Mouse (Mus musculus) WW6 (cell line): Measurements from ENCODE around the gene Hmgcl.
A peak's percentile ranks its signal among the peaks of the same experiment; 100 is the strongest.

ENCODE experiments used
- DNase-seq: peaks from one replicate; pipeline ENCODE4 v3.0.0-alpha.2; 2013; ENCODE audit warnings: low read depth, low spot score

Gene Hmgcl

GRCm38 (mm10) chr4:135985769-135986168 lies 39.5 kb downstream of the Hmgcl start:
- DNase-seq, result no peak

DNA sequence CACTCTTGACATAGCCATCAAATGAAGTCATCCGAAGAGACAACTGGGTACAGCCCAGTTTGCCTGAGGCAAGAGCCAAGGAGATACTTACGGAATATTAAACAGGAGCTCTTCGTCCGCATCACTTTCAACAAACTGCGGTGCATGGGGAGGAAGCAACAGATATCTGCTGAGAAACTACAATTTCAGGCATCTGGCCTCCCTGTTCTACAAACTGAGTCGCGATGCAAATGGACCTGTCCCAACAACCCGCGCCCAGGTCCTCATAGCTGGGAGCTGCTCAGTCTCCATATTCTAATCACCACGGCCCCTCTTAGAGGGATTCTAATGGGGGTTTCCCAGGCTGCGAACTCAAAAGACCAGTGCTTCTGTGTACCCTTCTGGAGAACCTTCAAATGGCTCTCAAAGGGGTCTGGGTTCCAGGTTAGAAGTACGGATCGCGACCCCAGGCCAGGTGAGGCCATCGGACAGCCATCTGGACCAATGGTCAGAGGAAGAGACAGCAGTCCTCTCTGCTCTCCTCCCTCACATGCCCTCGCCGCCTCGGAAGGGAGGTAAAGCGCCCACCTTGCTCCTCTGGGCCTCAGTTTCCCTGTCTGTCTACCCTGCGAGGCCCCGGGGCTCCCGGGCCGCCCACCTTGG lies 40.2 kb downstream of the Hmgcl start:
- no peak for DNase-seq

- DNase-seq, result peak; percentile 78
These were observed 40.9 kb downstream of the Hmgcl start, which contains the start of gene Pithd1 for GRCm38 (mm10) chr4:135986943-135987710. Pithd1 (minus strand) TSS chr4:135987264.

DNA sequence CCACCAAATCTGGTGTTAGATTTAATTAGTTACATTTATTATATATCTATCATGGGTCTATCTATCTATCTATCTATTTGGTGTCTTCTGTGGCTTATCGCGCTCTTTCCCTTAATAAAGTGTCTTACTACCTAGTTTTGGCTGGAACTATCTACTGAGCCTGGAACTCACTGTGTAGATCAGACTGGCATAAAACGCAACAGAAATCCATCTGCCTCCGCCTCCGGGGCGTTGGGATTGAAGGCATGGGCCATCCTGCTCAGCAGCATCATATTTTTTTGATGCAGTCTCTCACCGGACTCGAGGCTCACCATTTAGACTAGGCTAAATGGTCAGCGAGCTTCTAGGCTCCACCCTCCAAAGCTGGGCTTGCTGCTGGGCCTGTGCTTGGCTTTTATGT lies 41.5 kb downstream of the Hmgcl start:
- no peak for DNase-seq

- no peak for DNase-seq
These were observed 47.7 kb downstream of the Hmgcl start for GRCm38 (mm10) chr4:135993941-135994340.

GRCm38 (mm10) chr4:135995118-135995517 lies 48.9 kb downstream of the Hmgcl start:
- no peak for DNase-seq

GRCm38 (mm10) chr4:136004107-136004675 lies 57.9 kb downstream of the Hmgcl start:
- DNase-seq, result no peak

GRCm38 (mm10) chr4:136004921-136005320 lies 58.7 kb downstream of the Hmgcl start:
- DNase-seq, result no peak

DNA sequence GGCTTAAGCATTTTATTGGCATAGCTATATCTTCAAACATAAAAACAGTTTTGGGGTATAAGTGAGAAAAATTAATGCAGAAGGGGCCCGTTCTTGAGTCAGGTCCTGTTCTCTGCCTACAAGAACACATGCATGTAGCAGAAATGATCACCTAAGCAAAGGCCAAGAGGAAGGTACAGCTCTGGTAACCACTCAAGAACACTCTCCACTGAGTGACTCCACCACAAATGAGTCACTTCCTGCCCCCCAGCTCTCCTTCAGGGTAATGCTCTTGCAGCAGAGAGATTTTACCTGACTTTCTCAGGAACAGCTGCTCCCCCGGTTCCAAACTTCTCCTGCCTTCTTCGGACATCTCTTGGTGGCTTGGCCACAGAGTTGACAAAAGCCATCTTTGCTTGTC lies 60.6 kb downstream of the Hmgcl start:
- DNase-seq, result no peak

- DNase-seq, result no peak
These were observed 62.7 kb downstream of the Hmgcl start for GRCm38 (mm10) chr4:136008782-136009447.

DNA sequence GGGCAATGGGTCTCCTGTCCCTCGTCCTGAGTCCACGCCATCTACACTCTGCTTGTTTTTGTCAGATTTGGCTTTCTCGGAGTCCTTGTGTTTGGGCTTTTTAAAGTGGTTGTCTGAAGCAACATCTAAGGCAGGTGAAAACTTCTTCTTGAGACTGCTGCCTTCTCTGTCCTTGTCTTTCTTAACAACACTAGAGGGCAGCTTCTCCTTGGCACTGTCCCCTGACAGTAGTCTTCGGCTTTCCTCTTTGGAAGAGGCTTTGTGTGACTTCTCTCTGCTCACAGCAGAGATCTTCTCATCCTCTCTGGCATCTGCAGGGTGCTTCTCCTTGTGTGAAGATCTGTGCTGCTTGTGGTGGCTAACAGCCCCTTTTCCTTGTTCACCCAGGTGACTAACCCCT lies 64.3 kb downstream of the Hmgcl start:
- DNase-seq, result no peak
